Mouse (Mus musculus) myocyte (in vitro differentiated cells): ENCODE measurements around the gene Slc4a1.

Experiments
- CEBPB ChIP-seq: IDR thresholded peaks from 2 replicates; pipeline ENCODE4 v1.6.1; 2011; ENCODE audit warnings: mild to moderate bottlenecking, moderate library complexity; ENCODE audit not compliant: poor library complexity, insufficient read depth, severe bottlenecking
- E2F4 ChIP-seq: IDR thresholded peaks from one replicate; pipeline ENCODE4 v1.6.1; 2011; ENCODE audit warnings: mild to moderate bottlenecking, control low read depth, moderate library complexity; ENCODE audit not compliant: insufficient read depth
- MAX ChIP-seq: IDR thresholded peaks from one replicate; pipeline ENCODE4 v1.6.1; 2011; ENCODE audit warnings: low read depth, mild to moderate bottlenecking, control low read depth
- MYOD1 ChIP-seq, 3 experiments: IDR thresholded peaks; one replicate each; pipeline ENCODE4 v1.6.1; 2011; ENCODE audit warnings: control low read depth in 2 of 3, low read depth in 2 of 3, mild to moderate bottlenecking in 2 of 3, moderate library complexity in 1 of 3; ENCODE audit not compliant: insufficient read length in 2 of 3, control insufficient read depth in 1 of 3
- MYOG ChIP-seq, 3 experiments: IDR thresholded peaks; one replicate each; pipeline ENCODE4 v1.6.1; 2011; ENCODE audit warnings: control low read depth in 2 of 3, low read depth in 2 of 3, mild to moderate bottlenecking in 2 of 3; ENCODE audit not compliant: insufficient read length in 2 of 3, control insufficient read depth in 1 of 3, insufficient read depth in 1 of 3
- POLR2A ChIP-seq: IDR thresholded peaks from one replicate; pipeline ENCODE4 v1.6.1; 2011; ENCODE audit warnings: low read depth, mild to moderate bottlenecking, control low read depth, moderate library complexity; ENCODE audit not compliant: insufficient read length
- POLR2AphosphoS2 ChIP-seq: IDR thresholded peaks from one replicate; pipeline ENCODE4 v1.6.1; 2011; ENCODE audit warnings: low read depth, control low read depth; ENCODE audit not compliant: insufficient read length
- REST ChIP-seq: IDR thresholded peaks from one replicate; pipeline ENCODE4 v1.6.1; 2011; ENCODE audit warnings: mild to moderate bottlenecking, control low read depth, moderate library complexity; ENCODE audit not compliant: insufficient read depth, insufficient read length
- TCF12 ChIP-seq: IDR thresholded peaks from one replicate; pipeline ENCODE4 v1.6.1; 2011; ENCODE audit warnings: mild to moderate bottlenecking, control low read depth; ENCODE audit not compliant: poor library complexity, insufficient read depth, severe bottlenecking
- TCF3 ChIP-seq: IDR thresholded peaks from one replicate; pipeline ENCODE4 v1.6.1; 2011; ENCODE audit warnings: low read depth, control low read depth; ENCODE audit not compliant: insufficient read length
- USF1 ChIP-seq: IDR thresholded peaks from one replicate; pipeline ENCODE4 v1.6.1; 2011; ENCODE audit warnings: low read depth, mild to moderate bottlenecking, control low read depth, moderate library complexity

- TF ChIP-seq POLR2A (no peak), TCF3 (no peak), E2F4 (no peak), USF1 (no peak), CEBPB (no peak), TCF12 (no peak), MYOG (IDR thresholded peaks at IDR 0.05; ENCODE audit: control insufficient read depth in 1 of 3, insufficient read depth in 1 of 3, insufficient read length in 2 of 3, low read depth in 2 of 3) (no peak), MYOD1 (IDR thresholded peaks at IDR 0.05; ENCODE audit: control insufficient read depth in 1 of 3, insufficient read length in 2 of 3, low read depth in 2 of 3) (no peak), POLR2AphosphoS2 (no peak), MAX (no peak), REST (no peak)
These were observed 8.2 kb upstream of the Slc4a1 start for GRCm38 (mm10) chr11:102374108-102374725.
